Mouse (Mus musculus) heart, postnatal 0 days (tissue): ENCODE measurements at regions not wholly inside any gene's neighbourhood (a gene's known extent, or its start where the extent isn't known, plus 50 kb on each side); places are given as distances from the start of the nearest gene placed in this dataset.

ENCODE experiments used
- CTCF ChIP-seq: IDR thresholded peaks from 2 replicates; pipeline ENCODE4 v1.5.1; 2016; ENCODE audit warnings: antibody characterized with exemption, control low read depth, low read depth
- EP300 ChIP-seq: IDR thresholded peaks from 2 replicates; pipeline ENCODE4 v1.6.1; 2016; ENCODE audit warnings: antibody characterized with exemption, low read depth

- TF ChIP-seq EP300 (no peak), CTCF (no peak)
These were observed 1055.4 kb downstream of the Galc start for GRCm38 (mm10) chr12:97203636-97204389.
